Mouse (Mus musculus): ENCODE measurements around the gene Btbd35f29. TPM values are rescaled to one million over a fixed set of nuclear protein-coding genes. Genes with fewer than 3 reads are reported as not detected.
"Not testable (repeated sequence)": the region's sequence is repeated elsewhere in the genome, so short reads cannot be mapped to it uniquely, and the experiment has no call there.

Gene Btbd35f29
- not detected in 2 replicates for polyA plus RNA-seq (2012; rRNA removed)

DNA sequence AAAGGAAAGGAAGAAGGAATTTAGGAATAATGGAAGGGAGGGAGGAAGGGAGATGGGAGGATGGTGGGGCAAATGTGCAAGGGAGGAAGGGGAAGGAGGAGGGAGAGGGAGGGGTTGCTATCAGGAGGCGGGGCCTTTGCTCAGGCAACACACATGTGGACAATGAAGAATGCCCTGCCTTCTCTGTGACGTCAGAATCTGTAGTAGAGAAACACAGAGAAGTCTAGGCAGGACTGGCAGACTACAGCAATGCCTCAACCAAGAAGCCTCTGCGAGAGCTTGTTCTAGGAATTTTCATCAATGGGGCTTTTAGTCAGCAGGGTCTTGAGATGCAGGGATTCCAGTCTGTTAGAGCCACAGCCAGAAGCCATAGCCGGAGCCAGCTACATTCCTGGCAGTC is at the start of gene Btbd35f29:
Btbd35f29 (plus strand) TSS at position 301 of the 400 bp plus-strand sequence.
- not testable (repeated sequence) for H3K27ac ChIP-seq (ENCODE audit: insufficient read depth, low read length); H3K4me1 ChIP-seq (ENCODE audit: control insufficient read depth, insufficient read depth, low read length); H3K4me3 ChIP-seq (ENCODE audit: insufficient read depth, low read length)

GRCm38 (mm10) chrX:31141416-31141815 is 23.9 kb downstream of the Btbd35f29 start:
- not testable (repeated sequence) for H3K27ac ChIP-seq (ENCODE audit: insufficient read depth, low read length); H3K4me3 ChIP-seq (ENCODE audit: insufficient read depth, low read length); H3K4me1 ChIP-seq (ENCODE audit: control insufficient read depth, insufficient read depth, low read length)

GRCm38 (mm10) chrX:31145144-31145543 is 27.7 kb downstream of the Btbd35f29 start:
- not testable (repeated sequence) for H3K4me1 ChIP-seq (ENCODE audit: control insufficient read depth, insufficient read depth, low read length); H3K27ac ChIP-seq (ENCODE audit: insufficient read depth, low read length); H3K4me3 ChIP-seq (ENCODE audit: insufficient read depth, low read length)

GRCm38 (mm10) chrX:31145835-31146234 is 28.4 kb downstream of the Btbd35f29 start:
- H3K27ac ChIP-seq (ENCODE audit: insufficient read depth, low read length); H3K4me3 ChIP-seq (ENCODE audit: insufficient read depth, low read length); H3K4me1 ChIP-seq (ENCODE audit: control insufficient read depth, insufficient read depth, low read length): not testable (repeated sequence)

DNA sequence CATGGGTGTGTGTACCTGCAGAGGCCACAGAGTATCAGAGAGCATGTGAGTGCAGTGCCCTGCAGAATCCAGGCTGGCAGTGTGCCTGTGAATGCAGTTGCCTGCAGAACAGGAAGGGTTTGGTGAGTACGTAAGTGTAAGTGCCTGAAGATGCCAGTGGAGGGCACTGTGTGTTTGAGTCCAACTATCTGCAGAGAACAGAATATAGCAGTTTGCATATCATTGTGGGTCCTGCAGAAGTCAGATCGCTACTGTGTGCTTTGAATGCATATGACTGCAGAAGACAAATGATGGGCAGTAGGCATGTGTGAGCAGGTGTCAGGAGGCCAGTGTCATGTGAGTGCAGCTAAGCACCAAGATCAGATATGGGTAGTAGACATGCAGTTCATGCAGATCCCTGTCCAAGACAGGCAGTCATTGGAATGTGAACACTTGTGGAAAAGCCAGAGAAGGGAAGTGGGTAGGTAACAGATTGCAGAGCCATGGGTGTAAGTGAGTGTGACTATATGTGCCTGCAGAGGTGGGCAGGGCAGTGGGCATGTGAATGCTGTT is 41.1 kb downstream of the Btbd35f29 start:
- H3K27ac ChIP-seq (ENCODE audit: insufficient read depth, low read length); H3K4me3 ChIP-seq (ENCODE audit: insufficient read depth, low read length); H3K4me1 ChIP-seq (ENCODE audit: control insufficient read depth, insufficient read depth, low read length): not testable (repeated sequence)

DNA sequence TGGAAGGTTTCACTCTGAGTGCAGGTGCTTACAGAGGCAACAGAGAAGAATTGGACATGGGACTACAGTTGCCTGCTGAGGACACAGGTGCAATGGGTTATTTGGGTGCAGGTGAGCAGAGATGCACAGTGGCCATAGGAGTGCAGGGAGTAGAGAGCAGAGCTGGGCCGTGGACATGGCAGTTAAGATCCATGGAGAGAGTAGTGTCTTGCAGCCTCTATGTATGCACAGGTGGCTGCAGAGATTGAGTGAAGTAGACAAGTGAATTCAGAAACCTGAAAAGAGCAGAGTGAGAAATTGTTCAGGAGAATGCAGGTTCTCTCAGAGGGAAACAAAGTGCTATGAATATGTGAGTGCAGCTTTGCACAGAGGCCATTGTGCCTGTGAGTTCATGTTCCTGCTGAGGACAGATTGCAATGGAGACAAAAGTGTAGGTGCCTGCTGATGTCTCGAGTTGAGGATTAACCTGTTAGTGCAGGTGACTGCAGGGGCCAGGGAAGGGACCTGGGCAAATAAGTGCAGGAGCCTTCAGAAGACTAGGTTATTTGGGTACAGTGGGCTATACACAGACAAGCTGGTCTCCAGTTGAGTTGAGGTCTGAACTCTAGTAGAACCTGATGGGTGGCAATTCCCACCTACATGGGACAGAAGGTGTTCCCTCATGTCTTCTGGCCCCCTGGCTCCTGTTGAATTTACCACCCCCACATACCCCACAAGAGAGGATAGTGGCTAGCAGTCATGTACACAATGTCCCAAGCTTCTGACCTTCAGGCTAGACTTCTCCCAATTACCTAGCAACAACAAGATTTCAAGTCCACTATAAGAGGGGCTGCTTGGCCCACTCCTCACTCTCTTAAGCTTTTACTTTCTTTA is 42.2 kb downstream of the Btbd35f29 start:
- H3K4me1 ChIP-seq (ENCODE audit: control insufficient read depth, insufficient read depth, low read length); H3K4me3 ChIP-seq (ENCODE audit: insufficient read depth, low read length); H3K27ac ChIP-seq (ENCODE audit: insufficient read depth, low read length): not testable (repeated sequence)

DNA sequence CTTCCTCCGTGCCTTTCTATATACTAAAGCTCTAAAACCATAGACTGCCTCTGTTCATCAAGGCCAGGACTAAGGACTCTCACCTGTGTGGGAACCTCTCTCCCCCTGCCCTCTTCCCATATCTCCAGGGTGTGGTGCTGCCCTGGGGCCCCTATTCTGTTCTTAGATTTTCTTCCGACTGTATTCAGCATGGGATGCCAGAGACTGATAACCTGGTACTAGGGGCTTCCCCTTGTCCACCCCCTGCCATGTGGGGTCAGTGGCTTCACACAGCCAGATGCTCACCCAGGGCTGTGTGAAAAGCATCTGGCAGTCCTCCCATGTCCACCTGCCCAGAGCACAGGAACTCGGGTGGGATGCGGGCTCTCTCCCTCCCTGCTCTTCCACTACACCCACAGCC is 43.1 kb downstream of the Btbd35f29 start:
- not testable (repeated sequence) for H3K4me1 ChIP-seq (ENCODE audit: control insufficient read depth, insufficient read depth, low read length); H3K4me3 ChIP-seq (ENCODE audit: insufficient read depth, low read length); H3K27ac ChIP-seq (ENCODE audit: insufficient read depth, low read length)

DNA sequence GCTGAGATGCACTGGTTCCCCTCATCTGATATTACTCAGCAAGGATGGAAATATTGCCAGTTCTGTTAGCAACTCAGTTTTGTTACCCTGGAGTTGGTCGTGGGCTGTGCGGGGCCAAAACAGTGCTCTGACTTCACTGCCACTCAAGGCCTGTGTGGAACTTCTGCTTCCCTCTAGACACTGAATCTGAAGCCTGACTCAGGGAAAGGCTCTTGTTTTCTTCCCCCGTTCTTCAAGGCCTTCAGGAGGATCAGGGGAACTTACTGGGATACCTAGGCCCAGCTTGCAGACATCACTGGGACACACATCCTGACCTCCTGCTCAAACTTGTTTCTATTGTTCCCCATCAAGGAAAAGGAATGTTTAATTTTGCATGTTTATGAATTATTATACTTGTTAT is 45.2 kb downstream of the Btbd35f29 start:
- H3K27ac ChIP-seq (ENCODE audit: insufficient read depth, low read length); H3K4me1 ChIP-seq (ENCODE audit: control insufficient read depth, insufficient read depth, low read length); H3K4me3 ChIP-seq (ENCODE audit: insufficient read depth, low read length): not testable (repeated sequence)

DNA sequence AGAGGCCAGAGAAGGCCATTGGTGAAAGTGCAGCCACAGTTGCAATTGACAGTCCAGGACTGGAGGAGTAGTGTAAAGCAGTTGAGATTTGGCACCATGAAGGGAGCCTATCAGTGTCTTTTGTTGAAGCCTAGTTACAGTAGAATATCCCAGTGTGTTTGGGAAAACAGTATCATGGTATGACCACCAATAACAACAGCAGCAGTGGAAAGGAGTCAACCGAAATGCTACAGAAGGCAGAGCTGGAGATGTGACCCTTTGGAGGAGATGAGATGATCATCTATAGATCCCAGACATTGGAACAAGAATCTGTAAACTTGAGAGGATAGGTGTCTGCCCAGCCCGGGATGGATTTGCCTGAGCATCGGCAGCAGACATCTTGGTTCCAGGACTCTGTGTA is 47.7 kb downstream of the Btbd35f29 start:
- not testable (repeated sequence) for H3K4me1 ChIP-seq (ENCODE audit: control insufficient read depth, insufficient read depth, low read length); H3K27ac ChIP-seq (ENCODE audit: insufficient read depth, low read length); H3K4me3 ChIP-seq (ENCODE audit: insufficient read depth, low read length)

Other genes starting within 250 kb of the Btbd35f29 start
- not detected in 2 replicates for gene Spin2f, start 136.2 kb downstream of the Btbd35f29 start, polyA plus RNA-seq (2012; rRNA removed)
- gene Btbd35f26, start 218.8 kb downstream of the Btbd35f29 start, polyA plus RNA-seq (2012; rRNA removed), result not detected in 2 replicates

Data from cortical plate, adult 2 months (tissue).